Mouse (Mus musculus): Measurements from ENCODE around the gene Csdc2. TPM values are rescaled to one million over a fixed set of nuclear protein-coding genes. Genes with fewer than 3 reads are reported as not detected.
"Not testable (repeated sequence)": the region's sequence is repeated elsewhere in the genome, so short reads cannot be mapped to it uniquely, and the experiment has no call there.

Gene Csdc2
- total RNA-seq, 2 experiments from 2014 or later: 170 to 185 TPM

DNA sequence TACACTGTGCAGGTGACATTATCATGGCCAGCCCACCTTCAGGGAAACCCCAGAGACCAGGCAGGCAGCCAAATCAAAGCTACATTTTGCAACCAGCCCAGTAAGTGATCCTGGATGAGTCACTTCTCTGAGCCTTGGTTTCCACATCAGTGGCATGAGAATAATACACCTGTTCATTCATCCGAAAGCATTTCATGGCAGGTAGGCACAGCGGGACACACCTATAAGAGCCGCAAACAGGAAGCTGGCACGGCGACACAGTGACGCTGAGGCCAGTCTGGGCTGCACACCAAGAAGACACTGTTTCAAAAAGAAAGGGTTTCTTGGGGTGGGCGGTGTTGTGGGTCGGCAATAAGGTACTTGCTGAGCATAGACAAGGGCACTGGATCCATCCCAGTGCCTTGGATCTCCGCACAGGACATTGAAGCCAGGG is 17.6 kb downstream of the Csdc2 start:
- peak in 1 of 2 experiments; percentile 10 for DNase-seq (ENCODE audit: low spot score in 2 of 2)

DNA sequence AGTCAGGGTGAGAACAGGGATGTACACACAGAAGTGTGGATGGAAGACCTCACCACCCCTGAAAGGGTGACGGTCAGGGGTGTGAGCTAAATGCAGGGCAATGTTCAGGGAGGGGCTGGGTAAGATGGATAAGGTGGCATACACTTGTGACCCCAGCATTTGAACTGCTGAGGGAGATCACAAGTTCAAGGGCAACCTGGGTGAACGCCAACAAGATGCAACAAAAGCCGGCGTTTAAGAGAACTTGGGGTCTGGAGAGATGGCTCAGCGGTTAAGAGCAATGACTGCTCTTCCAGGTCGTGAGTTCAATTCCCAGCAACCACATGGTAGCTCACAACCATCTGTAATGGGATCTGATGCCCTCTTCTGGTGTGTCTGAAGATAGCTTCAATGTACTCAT is 18.2 kb downstream of the Csdc2 start:
- DNase-seq (ENCODE audit: low spot score in 2 of 2): no peak

DNA sequence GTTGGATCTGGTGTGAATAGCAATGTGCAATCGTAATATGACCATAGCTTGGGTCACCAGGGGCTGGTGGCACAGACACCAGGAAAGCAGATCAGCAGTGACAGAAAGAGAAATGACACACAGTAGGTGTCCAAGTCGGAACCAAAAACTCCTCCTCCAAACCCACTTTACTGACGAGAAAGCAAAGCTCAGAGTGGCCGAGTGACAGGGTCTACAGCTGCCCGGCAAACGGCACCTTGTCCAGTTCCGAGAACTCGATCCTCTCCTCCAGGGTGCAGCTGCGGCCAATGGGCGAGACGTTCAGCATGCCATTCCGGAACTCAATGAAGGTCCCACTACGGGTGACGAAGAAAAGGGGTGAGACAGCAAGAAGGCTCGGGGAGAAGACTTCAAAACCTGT is 18.9 kb downstream of the Csdc2 start:
- no peak for DNase-seq (ENCODE audit: low spot score in 2 of 2)

DNA sequence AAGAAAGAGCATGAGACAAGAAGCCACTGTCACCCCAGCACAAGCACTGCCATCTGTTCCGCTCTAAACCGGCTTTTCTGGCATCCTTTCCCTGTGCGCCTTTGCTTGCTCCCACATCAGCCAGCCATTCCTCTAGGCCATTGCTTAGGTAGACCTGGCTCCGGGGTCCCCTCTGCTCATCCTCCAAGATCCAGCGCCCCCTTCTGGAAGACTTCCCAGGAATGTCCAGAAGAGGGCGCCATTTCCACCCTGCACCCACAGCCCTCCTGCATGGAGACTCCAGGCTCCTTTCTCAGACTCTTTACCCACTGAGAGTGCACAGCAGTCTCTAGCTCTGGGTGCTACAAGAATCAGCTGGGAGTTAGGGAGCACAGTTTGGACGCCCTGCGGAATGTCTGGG is 19.9 kb downstream of the Csdc2 start:
- DNase-seq (ENCODE audit: low spot score in 2 of 2): peak; percentile 69 to 77

DNA sequence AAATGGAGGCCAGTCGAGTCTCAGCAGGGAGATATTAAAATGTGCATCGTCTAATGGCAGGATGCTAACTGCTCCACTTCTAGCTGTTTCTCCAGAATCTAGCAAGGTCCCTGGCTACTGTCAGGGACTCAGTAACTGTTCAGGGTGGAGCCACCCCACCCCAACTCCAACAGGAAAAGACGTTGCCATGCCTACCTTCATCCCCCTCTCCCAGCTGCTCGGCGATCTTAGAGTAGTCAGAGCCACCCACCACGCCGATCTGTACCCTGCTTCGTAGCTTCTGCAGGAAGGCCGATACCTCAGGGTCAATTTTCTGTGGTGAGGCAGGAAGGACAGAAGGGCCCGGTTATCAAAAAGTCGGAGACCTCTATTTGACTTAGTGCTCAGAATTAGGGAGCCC is 21.0 kb downstream of the Csdc2 start:
- no peak for DNase-seq (ENCODE audit: low spot score in 2 of 2)

DNA sequence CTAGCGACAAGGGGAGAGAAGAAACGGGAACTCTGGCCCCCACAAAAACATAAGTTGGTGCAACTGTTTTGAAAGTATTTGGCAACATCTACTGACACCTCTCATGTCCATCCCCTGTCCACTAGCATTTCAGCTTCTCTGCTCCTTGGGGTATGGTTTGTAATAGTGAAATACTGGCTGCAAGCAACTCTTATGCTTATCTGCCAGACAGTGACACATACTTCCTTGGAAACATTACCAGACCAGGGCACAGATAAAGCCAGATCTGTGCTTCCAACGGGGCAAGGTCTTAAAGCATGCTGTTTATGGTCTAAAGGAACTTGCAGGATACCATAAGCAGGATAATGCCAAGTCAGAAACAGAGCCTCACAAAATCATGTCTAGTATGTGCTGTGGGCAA is 22.3 kb downstream of the Csdc2 start:
- DNase-seq (ENCODE audit: low spot score in 2 of 2): no peak

DNA sequence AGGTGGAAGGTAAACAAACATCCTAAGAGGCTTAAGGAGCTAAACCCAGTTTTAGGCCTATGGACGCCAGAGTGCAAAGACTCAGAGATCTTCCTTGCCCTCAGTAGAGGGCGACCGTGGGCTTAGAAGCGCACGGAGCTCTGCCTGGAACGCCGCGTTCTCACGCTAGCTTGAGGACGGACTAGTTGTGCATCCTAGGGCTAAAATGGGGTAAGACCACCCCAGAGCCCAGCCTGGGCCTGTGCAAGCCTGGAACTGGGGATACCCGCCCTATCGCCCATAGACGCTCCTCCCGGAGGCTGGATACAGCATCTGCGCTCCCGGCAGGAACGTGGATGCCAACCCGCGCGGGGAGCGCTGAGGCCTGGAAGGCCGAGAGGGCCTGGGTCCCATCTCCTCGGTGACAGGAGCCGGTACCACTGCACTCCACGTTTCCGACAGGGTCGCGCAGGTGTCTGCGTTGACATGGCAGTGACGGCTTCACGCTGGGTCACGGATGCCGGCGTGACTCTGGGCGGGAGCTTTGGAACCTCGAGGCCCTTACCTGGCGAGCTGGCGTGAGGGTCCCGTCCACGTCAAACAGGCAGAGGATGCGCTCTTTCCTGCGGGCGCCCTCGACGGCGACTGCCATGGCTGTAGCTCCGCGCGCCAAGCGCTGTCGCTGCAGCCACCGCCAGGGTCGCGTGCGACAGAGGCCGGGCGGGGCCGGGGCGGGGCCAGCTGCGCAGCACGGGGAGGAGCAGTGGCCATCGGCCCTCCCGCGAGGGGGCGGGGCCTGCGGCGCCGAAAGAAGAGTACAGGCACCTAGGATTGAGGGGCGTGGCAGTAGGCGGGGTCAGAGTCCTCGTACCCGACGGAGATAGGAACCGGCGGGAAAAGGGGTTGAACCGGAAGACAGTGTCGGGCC is 23.9 kb downstream of the Csdc2 start, which contains the start of gene Pmm1:
Gene Pmm1, minus strand, starts transcription at position 760 of the 907 bp plus-strand sequence.
- DNase-seq (ENCODE audit: low spot score in 2 of 2): peak; percentile 95 to 97

DNA sequence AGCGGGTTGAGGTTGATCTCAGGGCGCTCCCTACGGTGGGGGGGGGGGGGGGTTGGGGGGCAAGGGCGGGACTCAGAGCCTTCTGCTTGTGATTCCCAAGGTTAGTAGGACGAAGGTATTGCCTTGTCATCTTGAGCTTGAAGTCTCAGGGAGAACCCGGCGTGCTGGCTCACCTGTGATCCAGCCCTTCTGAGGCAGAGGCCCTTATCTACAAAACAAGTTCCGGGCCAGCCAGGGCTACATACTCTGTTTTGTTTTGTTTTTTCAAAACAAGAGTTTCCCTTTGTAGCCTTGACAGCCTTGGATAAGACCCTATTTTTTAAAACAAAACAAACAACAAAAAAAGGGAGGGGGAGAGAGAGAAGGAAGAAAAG is 24.5 kb downstream of the Csdc2 start:
- DNase-seq (ENCODE audit: low spot score in 2 of 2): no peak

DNA sequence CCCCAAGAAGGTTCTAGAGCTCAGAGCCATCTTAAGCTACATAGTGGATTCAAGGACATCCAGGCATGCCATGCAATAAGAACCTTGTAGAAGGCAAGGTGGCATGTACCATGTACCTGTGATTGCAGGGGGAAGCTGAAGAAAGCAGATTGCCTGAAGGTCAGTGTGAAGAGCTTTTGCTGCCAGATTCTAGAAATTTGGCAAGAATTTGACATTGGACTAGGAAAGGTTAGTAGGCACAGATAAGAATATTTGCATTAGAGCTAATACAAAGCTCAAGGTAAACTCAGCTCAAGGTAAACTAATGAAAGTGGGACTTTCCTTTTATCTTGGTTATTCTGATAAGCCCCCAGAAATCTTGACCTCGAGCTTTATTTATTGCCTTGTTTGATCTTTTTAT is 27.7 kb downstream of the Csdc2 start:
- no peak for DNase-seq (ENCODE audit: low spot score in 2 of 2)

DNA sequence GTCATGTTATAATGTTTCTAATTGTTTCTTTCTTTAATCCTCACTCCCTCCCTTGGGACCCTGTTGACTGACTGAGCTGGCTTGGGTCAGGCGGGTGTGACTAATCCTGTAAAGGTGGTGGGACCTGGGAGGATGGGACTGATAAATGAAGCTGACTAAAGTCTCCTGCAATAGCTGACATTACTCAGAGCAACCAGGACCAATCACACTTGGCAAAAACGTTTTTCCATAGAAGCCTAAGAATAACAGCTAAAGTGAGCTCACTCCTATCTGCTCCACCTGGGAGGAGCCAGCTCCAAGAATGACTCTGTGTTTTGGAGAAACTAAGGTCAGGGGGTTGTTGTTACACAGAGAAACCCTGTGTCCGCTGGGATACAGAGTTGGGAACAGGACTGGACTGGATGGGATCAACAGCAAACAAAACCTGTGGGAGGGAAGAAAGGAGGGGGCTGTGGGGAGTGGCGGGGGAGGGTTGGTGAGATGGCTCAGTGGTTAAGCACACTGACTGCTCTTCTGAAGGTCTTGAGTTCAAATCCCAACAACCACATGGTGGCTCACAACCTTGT is 28.5 kb downstream of the Csdc2 start:
- no peak for DNase-seq (ENCODE audit: low spot score in 2 of 2)

DNA sequence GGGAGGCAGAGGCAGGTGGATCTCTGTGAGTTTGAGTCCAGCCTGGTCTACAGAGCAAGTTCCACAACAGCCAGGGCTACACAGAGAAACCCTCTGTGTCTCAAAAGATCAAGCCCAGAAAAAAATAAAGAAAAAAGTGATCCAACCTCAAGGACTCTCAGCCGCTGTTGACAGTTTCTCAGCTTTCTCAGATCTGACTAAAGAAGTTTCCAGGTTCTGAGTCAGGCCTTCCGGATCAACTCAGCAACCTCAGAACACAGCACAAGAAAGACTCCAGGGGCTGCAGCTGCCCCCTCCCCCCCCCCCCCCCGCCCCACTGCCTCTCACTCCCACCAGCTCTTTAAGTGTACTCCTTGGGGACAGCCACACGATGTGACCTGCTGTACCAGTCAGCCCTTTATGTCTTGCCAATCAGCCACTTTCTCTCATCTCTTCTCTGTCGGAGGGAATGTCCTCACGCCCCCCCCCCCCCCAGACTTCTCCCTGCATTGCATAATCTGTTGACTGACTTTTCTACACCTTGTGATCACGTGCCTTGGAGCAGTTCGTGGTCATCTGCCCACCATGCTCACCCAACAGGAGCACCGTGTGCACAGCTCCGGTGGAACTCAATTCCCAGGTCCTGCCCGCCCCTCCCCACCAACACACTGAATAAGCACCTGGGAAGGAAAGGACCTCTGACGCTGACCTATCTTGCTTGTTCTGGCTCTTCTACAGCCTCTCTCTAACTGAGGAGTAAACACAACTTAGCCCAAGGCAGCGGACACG is 29.7 kb downstream of the Csdc2 start:
- no peak for DNase-seq (ENCODE audit: low spot score in 2 of 2)

DNA sequence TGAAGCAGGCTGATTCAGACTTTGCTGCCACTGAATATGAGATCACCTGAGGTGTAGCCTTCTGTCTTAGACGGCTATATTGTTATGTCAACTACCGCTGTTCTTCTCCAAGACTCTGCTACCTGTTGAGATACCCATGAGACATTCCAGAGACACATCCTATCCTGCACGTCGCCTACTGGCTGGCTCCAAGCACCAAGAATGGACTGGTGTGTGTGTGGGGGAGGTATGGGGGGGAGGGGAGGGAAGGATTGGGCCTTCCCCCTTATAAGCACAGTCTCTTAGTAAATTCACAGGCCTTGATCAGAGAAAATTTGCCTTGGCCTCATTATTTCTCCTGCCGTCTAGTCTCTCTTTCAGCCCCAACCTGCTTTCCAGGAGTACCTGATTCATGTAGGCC is 31.3 kb downstream of the Csdc2 start:
- no peak for DNase-seq (ENCODE audit: low spot score in 2 of 2)

DNA sequence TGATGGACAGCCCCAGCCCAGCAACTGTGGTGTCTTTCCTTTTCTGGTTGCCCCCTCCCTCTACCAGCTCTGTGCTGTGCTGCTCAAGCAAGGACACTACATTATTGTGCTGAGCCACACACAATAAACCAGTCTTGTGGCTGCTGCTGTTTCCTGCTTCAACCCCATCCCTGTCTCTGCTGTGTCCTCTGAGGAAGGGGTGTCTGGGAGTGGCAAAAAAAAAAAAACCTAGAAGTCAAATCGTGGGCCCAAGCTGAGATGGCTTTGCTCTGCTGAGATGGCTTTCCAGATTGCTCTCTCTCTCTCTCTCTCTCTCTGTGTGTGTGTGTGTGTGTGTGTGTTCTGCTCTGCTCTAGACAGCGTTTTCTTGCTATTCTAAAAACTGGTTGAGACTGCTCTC is 31.9 kb downstream of the Csdc2 start:
- DNase-seq (ENCODE audit: low spot score in 2 of 2): no peak

DNA sequence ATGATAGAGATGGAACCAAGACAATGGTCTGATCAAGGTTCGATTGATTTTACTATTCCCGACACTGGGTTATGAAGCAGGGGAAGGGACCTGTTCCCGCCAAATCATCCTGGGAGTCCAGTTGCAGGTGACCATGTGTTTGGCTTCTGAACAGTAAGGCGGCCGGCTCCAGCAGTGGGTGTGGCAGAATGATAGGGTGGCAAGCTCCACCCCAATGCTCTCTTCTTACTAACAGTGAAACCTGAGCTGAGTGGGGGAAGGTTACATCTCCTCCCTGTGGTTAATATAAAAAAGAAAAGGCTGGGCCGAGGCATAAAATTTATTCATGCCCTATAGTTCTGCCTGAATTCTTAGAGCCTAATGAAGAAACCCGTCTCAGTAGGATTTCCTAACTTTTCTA is 32.6 kb downstream of the Csdc2 start:
- no peak for DNase-seq (ENCODE audit: low spot score in 2 of 2)

DNA sequence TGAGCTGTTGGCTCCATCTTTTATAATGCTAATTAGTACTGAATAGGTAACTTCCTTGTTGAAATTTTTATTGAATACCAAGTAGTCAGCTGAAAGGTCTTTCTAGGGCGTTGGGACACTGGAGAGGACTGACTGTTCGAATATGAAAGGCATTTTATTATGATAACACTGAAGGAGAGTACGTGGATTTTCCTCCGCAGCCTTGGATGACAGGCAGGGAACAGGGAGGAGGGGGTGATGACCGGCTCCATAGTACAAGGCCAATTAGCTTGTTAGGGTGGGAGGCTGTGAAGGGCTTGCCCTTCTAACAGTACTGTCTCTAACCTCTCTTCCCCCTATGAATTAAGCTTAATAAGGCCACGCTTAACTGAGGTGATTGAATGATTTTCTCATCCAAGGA is 33.1 kb downstream of the Csdc2 start:
- not testable (repeated sequence) for DNase-seq (ENCODE audit: low spot score in 2 of 2)

DNA sequence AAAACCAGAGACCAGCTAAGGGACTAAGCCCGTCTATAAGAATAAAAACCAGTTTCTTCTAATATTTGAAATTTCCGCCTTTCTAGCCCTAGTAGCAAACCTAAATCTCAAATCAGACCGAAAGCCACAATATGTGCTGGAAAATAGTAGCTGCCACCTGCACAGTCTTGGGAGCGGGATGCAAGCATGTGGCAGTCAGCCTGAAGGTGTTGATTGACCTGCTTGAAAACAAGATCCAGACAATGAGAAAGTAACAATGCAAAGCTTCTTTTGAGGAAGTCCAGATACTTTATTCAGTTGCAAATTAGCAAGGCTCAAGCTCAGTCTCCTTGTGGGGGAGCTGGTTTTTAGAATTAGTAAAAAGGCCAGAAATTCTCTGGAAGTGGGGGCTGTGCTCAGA is 33.9 kb downstream of the Csdc2 start:
- DNase-seq (ENCODE audit: low spot score in 2 of 2): not testable (repeated sequence)

DNA sequence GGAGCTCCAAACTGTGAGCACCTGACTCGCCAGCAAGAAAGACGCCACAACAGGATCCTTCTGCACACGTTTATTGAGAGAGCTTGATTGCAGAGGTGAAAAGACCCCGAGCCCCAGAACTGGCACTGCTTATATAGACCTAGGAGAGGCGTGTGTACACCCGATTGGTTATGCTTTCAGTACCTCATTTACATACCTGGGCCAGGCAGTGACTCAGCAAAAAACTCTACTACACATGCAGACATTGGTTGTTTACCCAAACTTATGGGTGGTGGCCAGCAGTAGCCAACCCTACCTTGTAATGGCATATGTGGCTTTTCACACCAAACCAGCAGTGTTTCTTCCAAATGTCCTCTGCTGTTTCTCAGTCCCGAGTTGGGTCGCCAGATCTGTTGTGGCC is 38.6 kb downstream of the Csdc2 start:
- DNase-seq (ENCODE audit: low spot score in 2 of 2): not testable (repeated sequence)

DNA sequence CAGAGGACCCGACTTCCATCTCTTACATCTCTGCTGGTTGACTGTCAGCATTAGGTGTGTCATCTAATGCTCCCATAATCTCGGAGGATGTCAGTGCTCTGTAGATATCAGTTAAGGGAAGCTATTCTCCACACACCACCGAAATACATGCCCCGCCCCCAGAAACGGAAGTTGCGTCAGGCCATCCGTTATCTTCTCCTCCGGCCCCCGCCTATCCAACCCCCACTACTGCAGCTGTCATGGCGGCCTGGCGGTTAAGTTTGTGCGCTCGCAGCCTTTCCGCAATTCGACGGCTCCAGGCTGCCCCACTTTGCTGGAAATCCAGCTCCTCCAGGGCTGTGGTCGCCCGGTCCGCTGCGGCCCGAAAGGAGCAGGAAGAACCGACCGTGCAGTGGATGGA is 43.8 kb downstream of the Csdc2 start, which contains the start of gene 1700029P11Rik:
Gene 1700029P11Rik, plus strand, starts transcription at position 220 of the 400 bp plus-strand sequence.
- no peak for DNase-seq (ENCODE audit: low spot score in 2 of 2)

DNA sequence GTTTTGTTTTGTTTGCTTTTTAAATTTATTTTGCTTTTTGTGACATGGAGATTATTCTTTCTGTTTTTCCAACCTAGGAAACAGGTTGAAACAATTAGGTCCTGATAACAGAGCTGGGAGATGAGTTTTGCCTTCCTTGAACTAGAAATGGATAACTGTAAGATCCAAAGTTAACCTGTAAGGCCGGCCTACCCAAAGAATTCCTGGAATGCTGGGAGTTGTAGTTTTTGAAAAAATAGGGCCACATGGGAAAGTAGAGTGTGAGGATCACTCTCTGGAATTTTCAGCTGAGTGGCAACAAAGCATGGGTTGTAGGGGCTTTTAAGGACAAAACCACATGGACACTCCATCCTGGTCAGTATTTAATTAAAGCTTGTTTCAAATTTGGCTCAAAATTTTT is 45.6 kb downstream of the Csdc2 start:
- DNase-seq (ENCODE audit: low spot score in 2 of 2): no peak

DNA sequence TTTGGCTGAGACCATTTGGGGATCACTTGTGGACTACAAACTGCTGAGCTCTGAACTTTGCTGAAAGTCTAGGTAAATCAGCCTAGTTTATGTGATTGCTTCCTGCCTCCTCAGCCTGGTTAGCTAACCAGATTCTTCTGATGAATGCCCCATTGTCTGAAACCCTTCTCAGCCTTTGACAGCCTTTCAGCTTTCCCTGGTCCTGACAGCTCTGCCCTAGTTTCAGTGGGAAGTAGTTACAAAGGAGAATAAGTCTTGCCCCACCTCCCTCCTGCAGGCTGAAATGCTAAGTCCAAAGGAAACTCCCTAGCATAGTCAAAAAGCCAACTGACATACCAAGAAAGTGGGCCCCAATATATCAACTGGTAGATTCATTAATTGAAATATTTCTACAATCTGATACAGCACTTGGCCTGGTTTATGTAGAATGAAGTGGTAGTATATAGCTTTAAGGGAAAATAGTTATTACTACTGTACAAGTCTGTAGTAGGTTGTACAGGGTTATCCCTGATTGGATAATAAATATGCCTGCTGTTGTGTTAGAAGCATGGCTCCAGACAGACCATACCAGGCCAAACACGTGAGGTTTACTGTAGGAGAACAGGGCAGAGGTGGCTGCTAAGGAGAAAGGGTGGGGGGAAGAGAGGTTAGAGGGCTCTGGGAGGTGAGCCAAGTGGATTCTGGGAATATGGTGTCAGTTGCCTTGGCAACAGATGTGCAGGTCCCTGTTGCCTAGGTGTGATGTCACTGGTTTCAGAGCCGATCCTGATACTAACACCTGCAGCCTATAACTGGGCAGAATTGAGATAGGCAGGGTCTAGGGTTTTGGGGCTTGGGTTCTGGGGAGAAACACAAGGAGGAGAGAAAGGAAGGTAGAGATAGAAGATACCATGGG is 49.0 kb downstream of the Csdc2 start:
- DNase-seq (ENCODE audit: low spot score in 2 of 2): no peak

DNA sequence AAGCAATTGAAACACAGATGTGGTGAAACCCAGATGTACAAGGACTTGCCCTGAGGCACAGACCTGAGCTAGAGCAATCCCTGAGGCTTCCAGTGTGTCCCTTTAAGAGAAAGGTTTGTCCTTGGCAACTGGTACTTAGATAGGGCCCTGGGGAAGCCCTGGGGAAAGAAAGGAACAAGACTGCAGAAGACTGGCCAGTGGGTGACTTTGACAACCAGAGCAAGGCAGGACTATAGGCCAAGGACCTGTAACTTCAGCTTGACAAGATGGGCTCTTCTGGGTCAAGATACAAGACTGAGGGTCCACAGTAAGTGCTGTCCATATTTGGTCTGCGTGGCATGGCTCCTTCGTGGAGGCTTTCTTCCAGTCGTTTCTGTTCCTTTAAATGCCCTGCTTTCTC is 51.1 kb downstream of the Csdc2 start, which contains the start of gene Xrcc6:
Gene Xrcc6, plus strand, starts transcription at position 190 of the 400 bp plus-strand sequence.
- DNase-seq (ENCODE audit: low spot score in 2 of 2): no peak

All from layer of hippocampus, postnatal 10 days (tissue).